1 mouse cellular context compared by ENCODE assay signal in genomic region chr11:119245543-119245942, GRCm38 (mm10). TPM values are rescaled to one million over a fixed set of nuclear protein-coding genes. Genes with fewer than 3 reads are reported as not detected.
"Had no signal": no experiment of that assay in that cellular context is flagged by ENCODE, and none has a peak within 500 bp of the region (broad histone marks: within the 10 kb centered on the region; RNA-seq: fewer than 3 reads in every experiment).

No protein-coding gene starts in this region.

RNA-seq across cellular contexts. Expression of gene Ccdc40, which starts 17.2 kb away (rescaled TPM):
- polyA plus RNA-seq: liver, adult 2 months had no signal
